Mouse (Mus musculus): Measurements from ENCODE around the gene Gm10974. TPM values are rescaled to one million over a fixed set of nuclear protein-coding genes. Genes with fewer than 3 reads are reported as not detected.
A peak's percentile ranks its signal among the peaks of the same experiment; 100 is the strongest.

Gm10974 gene
- polyA plus RNA-seq, 1 experiment from 2014 or later = not detected

DNA sequence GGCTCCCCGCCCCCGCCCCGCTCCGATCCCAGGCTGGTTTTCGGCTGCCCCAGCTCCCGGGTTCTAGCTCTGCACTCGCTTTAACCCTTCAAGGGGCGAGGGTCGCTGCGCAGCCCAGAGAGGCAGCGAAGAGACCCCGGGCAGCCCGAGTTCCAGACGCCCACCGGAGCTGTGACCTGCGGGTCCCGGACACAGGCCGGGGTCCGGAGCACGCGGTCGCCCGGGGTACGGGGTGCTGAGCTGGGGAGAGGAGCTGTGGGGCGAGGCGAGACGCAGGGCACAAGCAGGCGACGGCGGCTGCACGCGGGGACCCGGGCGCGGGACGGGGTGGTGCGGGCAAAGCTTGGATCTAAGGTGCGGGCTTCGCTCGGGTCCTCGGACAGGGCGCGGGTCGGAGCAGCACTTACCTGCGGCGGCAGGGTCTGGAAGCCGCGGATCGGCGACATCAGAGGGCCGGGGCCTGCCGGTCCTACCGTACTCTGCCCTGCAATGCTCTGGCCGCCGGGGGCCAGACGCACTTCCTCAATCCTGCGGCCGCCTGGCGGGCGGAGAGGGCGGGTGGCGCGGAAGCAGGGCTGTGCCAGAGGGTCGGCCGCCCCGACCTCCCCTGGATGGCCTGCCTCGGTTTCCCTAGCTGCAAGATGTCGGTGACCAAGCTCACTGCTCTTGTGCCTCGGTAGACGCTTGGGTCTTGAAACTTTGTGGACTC, 22.3 kb downstream of the Gm10974 start, which contains the start of gene Lrrk1:
Gene Lrrk1, minus strand, starts transcription at position 538 of the 709 bp plus-strand sequence.
- H3K27me3 ChIP-seq (ENCODE audit: control insufficient read depth, insufficient read depth, low read length) = peaks cover 6% of the 10 kb centered on the region
- H3K4me2 ChIP-seq (ENCODE audit: low read depth, low read length) = peak within 1 kb of the TSS; percentile 96
- peak within 1 kb of the TSS; percentile 34; the same call in 1 of the 2 replicates for H3K27ac ChIP-seq (ENCODE audit: low read depth, low read length)
- under 1% methylated on average over 54 of the region's 70 CpGs for WGBS
- H3K4me3 ChIP-seq (ENCODE audit: low read depth, low read length) = peak within 1 kb of the TSS; percentile 42
- H3K36me3 ChIP-seq (ENCODE audit: control insufficient read depth, insufficient read depth, low read length) = no peaks in the 10 kb centered on the region
- H3K9ac ChIP-seq (replicated peaks; ENCODE audit: low read depth, low read length) = peak within 1 kb of the TSS; percentile 56
- no peaks in the 10 kb centered on the region for H3K9me3 ChIP-seq (ENCODE audit: control insufficient read depth, low read length)
- 0 out of 2 replicates have a peak, but pooled peaks cover 8% of the 10 kb centered on the region for H3K4me1 ChIP-seq (ENCODE audit: control insufficient read depth, insufficient read depth, low read length)
- peak; percentile 78 for ATAC-seq (ENCODE audit: low read depth)

DNA sequence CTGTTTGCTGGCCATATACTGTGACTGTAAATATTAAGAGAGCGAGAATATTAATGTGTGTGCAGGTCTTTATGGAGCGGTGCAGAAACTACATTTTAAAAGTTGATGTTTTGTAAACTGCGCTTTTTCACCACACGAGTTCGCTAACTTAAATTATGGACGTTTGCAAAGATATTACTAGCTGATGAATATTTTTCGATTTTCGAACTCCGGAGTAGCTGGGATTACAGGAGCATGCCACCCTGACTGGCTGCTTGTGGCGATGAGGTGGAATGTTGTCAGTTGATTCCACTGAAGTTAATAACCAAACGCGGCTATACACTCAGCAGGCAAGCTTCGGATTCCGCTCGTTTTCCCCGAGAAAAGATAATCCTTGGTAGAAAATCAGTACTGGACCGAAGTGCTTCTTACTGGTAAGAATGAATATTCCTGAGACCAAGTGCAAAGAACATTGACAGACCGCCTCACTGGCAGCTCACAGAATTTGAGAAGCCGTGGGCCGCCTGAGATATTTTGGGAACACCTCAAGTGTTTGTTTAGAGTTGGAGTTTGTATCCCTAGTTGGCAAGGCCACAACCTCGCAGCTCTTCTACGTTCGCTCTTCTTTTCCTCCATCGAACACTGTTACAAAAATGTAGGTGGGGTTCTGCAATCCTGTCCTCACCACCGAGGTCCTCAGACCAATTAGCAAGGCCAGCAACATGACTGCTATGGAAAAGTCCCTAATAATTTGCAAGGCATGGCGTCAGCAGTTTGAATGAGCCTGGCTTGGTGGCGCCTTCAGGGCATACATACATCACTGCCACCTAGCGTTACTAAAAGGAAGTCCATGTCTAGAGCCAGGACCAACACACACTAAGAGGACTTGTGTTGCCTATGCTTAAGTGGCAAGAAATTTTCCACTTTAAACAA, 23.2 kb downstream of the Gm10974 start:
- peak overlapping the region; percentile 42 for H3K4me3 ChIP-seq (ENCODE audit: low read depth, low read length)
- WGBS = 16% methylated on average over 28 of the region's 28 CpGs
- no peak overlapping the region for H3K27ac ChIP-seq (ENCODE audit: low read depth, low read length)
- peaks cover 6% of the 10 kb centered on the region for H3K27me3 ChIP-seq (ENCODE audit: control insufficient read depth, insufficient read depth, low read length)
- peak overlapping the region; percentile 56 for H3K9ac ChIP-seq (replicated peaks; ENCODE audit: low read depth, low read length)
- peak; percentile 86; the same call in 1 of the 2 replicates for ATAC-seq (ENCODE audit: low read depth)
- H3K36me3 ChIP-seq (ENCODE audit: control insufficient read depth, insufficient read depth, low read length) = no peaks in the 10 kb centered on the region
- no peaks in the 10 kb centered on the region for H3K9me3 ChIP-seq (ENCODE audit: control insufficient read depth, low read length)
- 0 out of 2 replicates have a peak, but pooled peaks cover 8% of the 10 kb centered on the region for H3K4me1 ChIP-seq (ENCODE audit: control insufficient read depth, insufficient read depth, low read length)
- peak overlapping the region; percentile 96 for H3K4me2 ChIP-seq (ENCODE audit: low read depth, low read length)

GRCm38 (mm10) chr7:66397288-66397687, 31.6 kb downstream of the Gm10974 start:
- Histone ChIP-seq H3K27ac (ENCODE audit: low read depth, low read length) (no peak overlapping the region), H3K9me3 (ENCODE audit: control insufficient read depth, low read length) (no peaks in the 10 kb centered on the region), H3K4me3 (ENCODE audit: low read depth, low read length) (no peak overlapping the region), H3K4me2 (ENCODE audit: low read depth, low read length) (no peak overlapping the region), H3K27me3 (ENCODE audit: control insufficient read depth, insufficient read depth, low read length) (no peaks in the 10 kb centered on the region), H3K36me3 (ENCODE audit: control insufficient read depth, insufficient read depth, low read length) (no peaks in the 10 kb centered on the region), H3K4me1 (ENCODE audit: control insufficient read depth, insufficient read depth, low read length) (no peaks in the 10 kb centered on the region), H3K9ac (replicated peaks; ENCODE audit: low read depth, low read length) (no peak overlapping the region)
- no peak for ATAC-seq (ENCODE audit: low read depth)
- 46% methylated on average over 3 of the region's 3 CpGs for WGBS

DNA sequence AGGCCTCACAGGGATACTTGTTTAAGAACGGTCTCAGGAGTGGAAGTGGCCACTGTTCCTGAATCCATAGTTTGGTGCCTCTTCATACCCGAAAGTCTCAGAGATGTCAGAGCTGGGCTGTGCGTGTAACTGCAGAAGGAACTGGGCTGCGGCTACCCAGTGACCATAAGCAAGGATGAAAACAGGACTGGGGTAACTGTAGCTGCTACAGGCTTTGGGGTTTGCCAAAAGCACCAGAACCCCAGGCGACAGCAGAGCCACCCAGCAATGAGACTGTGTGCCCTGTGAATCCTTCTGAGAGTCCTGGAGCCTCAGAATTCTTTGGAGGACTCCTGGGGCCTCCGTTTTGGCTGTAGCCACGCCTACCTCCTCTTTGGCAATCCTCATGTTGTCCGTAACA, 35.9 kb downstream of the Gm10974 start:
- Histone ChIP-seq H3K9me3 (ENCODE audit: control insufficient read depth, low read length) (no peaks in the 10 kb centered on the region), H3K4me3 (ENCODE audit: low read depth, low read length) (no peak overlapping the region), H3K27me3 (ENCODE audit: control insufficient read depth, insufficient read depth, low read length) (no peaks in the 10 kb centered on the region), H3K4me1 (ENCODE audit: control insufficient read depth, insufficient read depth, low read length) (no peaks in the 10 kb centered on the region), H3K4me2 (ENCODE audit: low read depth, low read length) (no peak overlapping the region), H3K36me3 (ENCODE audit: control insufficient read depth, insufficient read depth, low read length) (no peaks in the 10 kb centered on the region), H3K9ac (replicated peaks; ENCODE audit: low read depth, low read length) (no peak overlapping the region), H3K27ac (ENCODE audit: low read depth, low read length) (no peak overlapping the region)
- WGBS = 37% methylated on average over 8 of the region's 8 CpGs
- ATAC-seq (ENCODE audit: low read depth) = no peak

GRCm38 (mm10) chr7:66402876-66403275, 37.2 kb downstream of the Gm10974 start:
- WGBS = 86% methylated on average over 5 of the region's 5 CpGs
- H3K36me3 ChIP-seq (ENCODE audit: control insufficient read depth, insufficient read depth, low read length) = no peaks in the 10 kb centered on the region
- no peak for ATAC-seq (ENCODE audit: low read depth)
- H3K9me3 ChIP-seq (ENCODE audit: control insufficient read depth, low read length) = no peaks in the 10 kb centered on the region
- H3K4me3 ChIP-seq (ENCODE audit: low read depth, low read length) = no peak overlapping the region
- no peaks in the 10 kb centered on the region for H3K4me1 ChIP-seq (ENCODE audit: control insufficient read depth, insufficient read depth, low read length)
- no peak overlapping the region for H3K9ac ChIP-seq (replicated peaks; ENCODE audit: low read depth, low read length)
- H3K4me2 ChIP-seq (ENCODE audit: low read depth, low read length) = no peak overlapping the region
- no peak overlapping the region for H3K27ac ChIP-seq (ENCODE audit: low read depth, low read length)
- H3K27me3 ChIP-seq (ENCODE audit: control insufficient read depth, insufficient read depth, low read length) = no peaks in the 10 kb centered on the region

DNA sequence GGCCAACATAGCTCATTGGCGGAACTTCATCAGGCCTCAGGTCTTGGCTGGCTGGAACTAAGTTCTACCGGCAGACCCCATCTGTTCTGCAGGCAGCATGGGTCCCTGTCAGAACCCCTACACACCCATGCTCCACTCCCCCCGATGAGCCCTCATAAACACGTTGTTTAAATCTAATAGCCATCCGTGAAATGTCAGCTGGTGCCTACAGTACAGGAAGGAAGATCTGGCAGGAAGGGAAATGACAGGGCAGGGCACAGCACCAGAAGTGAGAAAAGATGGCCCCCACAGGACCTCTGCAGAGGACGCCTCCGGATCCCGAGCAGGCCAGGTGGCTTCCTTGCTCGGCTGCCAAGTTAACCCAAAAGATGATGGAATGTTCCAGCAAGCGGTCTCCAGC, 38.4 kb downstream of the Gm10974 start:
- no peaks in the 10 kb centered on the region for H3K27me3 ChIP-seq (ENCODE audit: control insufficient read depth, insufficient read depth, low read length)
- no peaks in the 10 kb centered on the region for H3K9me3 ChIP-seq (ENCODE audit: control insufficient read depth, low read length)
- H3K36me3 ChIP-seq (ENCODE audit: control insufficient read depth, insufficient read depth, low read length) = no peaks in the 10 kb centered on the region
- H3K9ac ChIP-seq (replicated peaks; ENCODE audit: low read depth, low read length) = no peak overlapping the region
- H3K4me3 ChIP-seq (ENCODE audit: low read depth, low read length) = no peak overlapping the region
- no peak overlapping the region for H3K4me2 ChIP-seq (ENCODE audit: low read depth, low read length)
- peak; percentile 53; the same call in 1 of the 2 replicates for ATAC-seq (ENCODE audit: low read depth)
- H3K4me1 ChIP-seq (ENCODE audit: control insufficient read depth, insufficient read depth, low read length) = no peaks in the 10 kb centered on the region
- 44% methylated on average over 10 of the region's 10 CpGs for whole genome bisulfite sequencing
- no peak overlapping the region for H3K27ac ChIP-seq (ENCODE audit: low read depth, low read length)

DNA sequence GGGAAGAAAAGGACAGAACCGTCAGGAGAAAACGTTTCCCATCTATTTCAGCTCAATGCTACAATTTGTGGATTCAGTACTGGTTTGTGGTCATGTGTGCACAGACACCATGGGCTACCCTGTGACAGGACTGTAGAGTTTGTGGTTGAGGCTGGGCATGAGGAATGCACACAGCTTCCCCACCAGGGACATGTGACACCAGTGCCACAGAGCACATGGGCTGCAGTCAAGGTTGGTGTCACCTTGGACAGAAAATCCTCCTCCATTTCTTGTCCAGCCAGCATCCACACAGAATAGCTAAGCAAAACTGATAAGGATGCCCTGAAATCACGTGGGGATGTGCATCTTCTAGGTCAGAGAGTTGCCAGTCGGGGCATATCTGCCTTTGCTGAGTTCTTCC, 39.1 kb downstream of the Gm10974 start:
- 63% methylated on average over 4 of the region's 4 CpGs for WGBS
- no peak for ATAC-seq (ENCODE audit: low read depth)
- Histone ChIP-seq H3K4me3 (ENCODE audit: low read depth, low read length) (no peak overlapping the region), H3K36me3 (ENCODE audit: control insufficient read depth, insufficient read depth, low read length) (no peaks in the 10 kb centered on the region), H3K9me3 (ENCODE audit: control insufficient read depth, low read length) (no peaks in the 10 kb centered on the region), H3K9ac (replicated peaks; ENCODE audit: low read depth, low read length) (no peak overlapping the region), H3K27me3 (ENCODE audit: control insufficient read depth, insufficient read depth, low read length) (no peaks in the 10 kb centered on the region), H3K27ac (ENCODE audit: low read depth, low read length) (no peak overlapping the region), H3K4me2 (ENCODE audit: low read depth, low read length) (no peak overlapping the region), H3K4me1 (ENCODE audit: control insufficient read depth, insufficient read depth, low read length) (no peaks in the 10 kb centered on the region)

DNA sequence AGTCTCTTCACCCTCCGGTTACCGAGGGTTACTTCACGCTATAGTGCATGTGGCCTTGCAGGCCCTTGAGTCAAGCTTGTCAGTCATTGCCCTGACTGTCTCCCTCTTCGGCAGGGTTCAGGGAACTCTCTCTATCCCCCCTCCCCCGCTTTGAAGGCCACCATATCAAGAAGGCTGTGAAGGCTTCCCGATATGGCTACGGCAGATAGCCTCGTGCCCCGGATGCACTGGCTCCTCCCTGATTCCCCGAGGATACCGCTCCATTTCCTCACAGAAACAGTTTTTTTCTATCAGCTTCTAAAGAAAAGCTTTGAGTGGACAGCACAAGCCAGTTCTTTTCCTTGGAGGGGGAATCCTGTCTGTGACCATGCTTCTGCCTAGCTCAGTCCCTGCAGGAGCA, 39.8 kb downstream of the Gm10974 start:
- Histone ChIP-seq H3K9ac (replicated peaks; ENCODE audit: low read depth, low read length) (no peak overlapping the region), H3K36me3 (ENCODE audit: control insufficient read depth, insufficient read depth, low read length) (no peaks in the 10 kb centered on the region), H3K27ac (ENCODE audit: low read depth, low read length) (no peak overlapping the region), H3K4me3 (ENCODE audit: low read depth, low read length) (no peak overlapping the region), H3K4me1 (ENCODE audit: control insufficient read depth, insufficient read depth, low read length) (no peaks in the 10 kb centered on the region), H3K4me2 (ENCODE audit: low read depth, low read length) (no peak overlapping the region), H3K9me3 (ENCODE audit: control insufficient read depth, low read length) (no peaks in the 10 kb centered on the region), H3K27me3 (ENCODE audit: control insufficient read depth, insufficient read depth, low read length) (no peaks in the 10 kb centered on the region)
- 60% methylated on average over 11 of the region's 11 CpGs for WGBS
- no peak for ATAC-seq (ENCODE audit: low read depth)
